In genomic region chr5:76025996-76026665, GRCm38 (mm10) we compare ENCODE assay signal across 9 mouse cellular contexts. TPM values are rescaled to one million over a fixed set of nuclear protein-coding genes. Genes with fewer than 3 reads are reported as not detected.
DNase-seq lines count a peak whose midpoint lies in the region; ATAC-seq and TF ChIP-seq lines count a peak whose summit lies in the region.
"Had no signal": no experiment of that assay in that cellular context is flagged by ENCODE, and none has a peak within 500 bp of the region (broad histone marks: within the 10 kb centered on the region; RNA-seq: fewer than 3 reads in every experiment).

No protein-coding gene starts in this region.

- H3K79me2 ChIP-seq in MEL (ENCODE audit: control insufficient read depth, insufficient read depth, low read length, poor library complexity): no peaks in the 10 kb centered on the region

- no peak overlapping the region for H3K4me2 ChIP-seq in intestine, postnatal 0 days (replicated peaks; ENCODE audit: low read depth)
- H3K4me2 ChIP-seq in intestine, embryonic 16.5 days (ENCODE audit: low read depth, low read length): no peak overlapping the region
- H3K4me2 ChIP-seq in hindbrain, embryonic 14.5 days (replicated peaks): no peak overlapping the region
- no peak overlapping the region for H3K4me2 ChIP-seq in neural tube, embryonic 15.5 days
- H3K4me2 ChIP-seq: embryonic facial prominence, embryonic 13.5 days had no signal

- no peak for TF ChIP-seq EP300 in MEL (IDR thresholded peaks at IDR 0.05; ENCODE audit: low read depth in 1 of 2, low read length in 2 of 2)

- H3K9ac ChIP-seq in intestine, postnatal 0 days (ENCODE audit: low read depth, low read length): no peak overlapping the region
- no peak overlapping the region for H3K9ac ChIP-seq in intestine, embryonic 16.5 days (ENCODE audit: low read depth, low read length)
- H3K9ac ChIP-seq in MEL (ENCODE audit: control insufficient read depth, low read depth, low read length, poor library complexity, severe bottlenecking): no peak overlapping the region
- H3K9ac ChIP-seq in hindbrain, embryonic 14.5 days: no peak overlapping the region
- H3K9ac ChIP-seq in neural tube, embryonic 15.5 days (replicated peaks): no peak overlapping the region
- H3K9ac ChIP-seq: embryonic facial prominence, embryonic 13.5 days had no signal

- H3K9me3 ChIP-seq in intestine, postnatal 0 days (ENCODE audit: control insufficient read depth): no peaks in the 10 kb centered on the region
- H3K9me3 ChIP-seq in intestine, embryonic 16.5 days (ENCODE audit: control insufficient read depth, low read length): no peaks in the 10 kb centered on the region
- no peaks in the 10 kb centered on the region for H3K9me3 ChIP-seq in MEL (replicated peaks; ENCODE audit: insufficient read depth, low read length)
- H3K9me3 ChIP-seq in hindbrain, embryonic 14.5 days (ENCODE audit: control insufficient read depth, low read length): 0 out of 2 replicates have a peak, but pooled peaks cover 4% of the 10 kb centered on the region
- H3K9me3 ChIP-seq in neural tube, embryonic 15.5 days (replicated peaks): no peaks in the 10 kb centered on the region
- H3K9me3 ChIP-seq: embryonic facial prominence, embryonic 13.5 days had no signal

- WGBS in intestine, postnatal 0 days: 43% methylated on average over 4 of the region's 4 CpGs
- 57% methylated on average over 4 of the region's 4 CpGs for WGBS in intestine, embryonic 16.5 days
- WGBS in hindbrain, embryonic 14.5 days: 56% methylated on average over 4 of the region's 4 CpGs
- WGBS in neural tube, embryonic 15.5 days: 66% methylated on average over 4 of the region's 4 CpGs

- H3K36me3 ChIP-seq in intestine, postnatal 0 days (ENCODE audit: control insufficient read depth, insufficient read depth): no peaks in the 10 kb centered on the region
- no peaks in the 10 kb centered on the region for H3K36me3 ChIP-seq in intestine, embryonic 16.5 days (ENCODE audit: control insufficient read depth, insufficient read depth, low read length)
- H3K36me3 ChIP-seq in MEL (ENCODE audit: control insufficient read depth in 1 of 2, insufficient read depth in 2 of 2, low read length in 2 of 2): peaks cover 0 to 2% of the 10 kb centered on the region in 2 experiments; a peak in 1 of 4 replicates
- no peaks in the 10 kb centered on the region for H3K36me3 ChIP-seq in hindbrain, embryonic 14.5 days (replicated peaks; ENCODE audit: control insufficient read depth, insufficient read depth)
- no peaks in the 10 kb centered on the region for H3K36me3 ChIP-seq in neural tube, embryonic 15.5 days
- H3K36me3 ChIP-seq: embryonic facial prominence, embryonic 13.5 days had no signal

- peak; percentile 79 for TF ChIP-seq CTCF in intestine, postnatal 0 days (IDR thresholded peaks at IDR 0.05; ENCODE audit: low read depth)
- TF ChIP-seq CTCF in MEL (IDR thresholded peaks at IDR 0.05 in 2 of 3, conservative IDR thresholded peaks at IDR 0.05 in 1 of 3; ENCODE audit: control insufficient read depth in 1 of 3, insufficient read depth in 1 of 3, low read depth in 2 of 3, low read length in 3 of 3, poor library complexity in 1 of 3, severe bottlenecking in 1 of 3): peak; percentile 45 to 71 (median 60)

- ATAC-seq in intestine, postnatal 0 days: no peak
- ATAC-seq in intestine, embryonic 16.5 days: no peak
- ATAC-seq in megakaryocyte-erythroid progenitor cell, adult 5-6 weeks (replicated peaks; ENCODE audit: low FRiP score, low TSS enrichment, poor library complexity, severe bottlenecking): peak; percentile 52; the same call in 1 of the 2 replicates
- ATAC-seq in hindbrain, embryonic 14.5 days (ENCODE audit: low FRiP score): no peak
- no peak for ATAC-seq in neural tube, embryonic 15.5 days (ENCODE audit: low FRiP score)

- peak; percentile 59 for DNase-seq in A20 (ENCODE audit: low read depth, low spot score)
- DNase-seq in MEL (ENCODE audit: low read depth, low spot score): peak; percentile 59
- peak; percentile 35 for DNase-seq in embryo, embryonic 11 days
- no peak for DNase-seq in hindbrain, embryonic 14.5 days (ENCODE audit: low spot score)

- H3K27ac ChIP-seq in intestine, postnatal 0 days (ENCODE audit: low read depth, low read length): no peak overlapping the region
- no peak overlapping the region for H3K27ac ChIP-seq in intestine, embryonic 16.5 days (ENCODE audit: low read length)
- H3K27ac ChIP-seq in MEL (ENCODE audit: control insufficient read depth, low read depth, low read length): no peak overlapping the region
- no peak overlapping the region for H3K27ac ChIP-seq in hindbrain, embryonic 14.5 days
- H3K27ac ChIP-seq in neural tube, embryonic 15.5 days (replicated peaks): no peak overlapping the region
- H3K27ac ChIP-seq: embryonic facial prominence, embryonic 13.5 days had no signal

- no peaks in the 10 kb centered on the region for H3K4me1 ChIP-seq in intestine, postnatal 0 days (replicated peaks; ENCODE audit: control insufficient read depth, insufficient read depth, low read length)
- H3K4me1 ChIP-seq in intestine, embryonic 16.5 days (ENCODE audit: control insufficient read depth, insufficient read depth, low read length): 0 out of 2 replicates have a peak, but pooled peaks cover 3% of the 10 kb centered on the region
- peaks cover 0 to 2% of the 10 kb centered on the region in 2 experiments; a peak in 1 of 4 replicates for H3K4me1 ChIP-seq in MEL (ENCODE audit: control insufficient read depth in 1 of 2, insufficient read depth in 2 of 2, low read length in 2 of 2)
- no peaks in the 10 kb centered on the region for H3K4me1 ChIP-seq in hindbrain, embryonic 14.5 days (replicated peaks; ENCODE audit: control insufficient read depth, insufficient read depth, low read length)
- H3K4me1 ChIP-seq in neural tube, embryonic 15.5 days: no peaks in the 10 kb centered on the region

- no peaks in the 10 kb centered on the region for H3K27me3 ChIP-seq in intestine, postnatal 0 days (replicated peaks; ENCODE audit: control insufficient read depth, insufficient read depth, low read length)
- no peaks in the 10 kb centered on the region for H3K27me3 ChIP-seq in intestine, embryonic 16.5 days (replicated peaks; ENCODE audit: control insufficient read depth, insufficient read depth, low read length)
- peaks cover 6 to 8% of the 10 kb centered on the region in 2 experiments for H3K27me3 ChIP-seq in MEL (ENCODE audit: control insufficient read depth in 1 of 2, insufficient read depth in 2 of 2, low read length in 2 of 2)
- no peaks in the 10 kb centered on the region for H3K27me3 ChIP-seq in hindbrain, embryonic 14.5 days (ENCODE audit: control insufficient read depth, insufficient read depth, low read length)
- H3K27me3 ChIP-seq in neural tube, embryonic 15.5 days (replicated peaks): no peaks in the 10 kb centered on the region
- H3K27me3 ChIP-seq: embryonic facial prominence, embryonic 13.5 days had no signal

- peak; percentile 80 for TF ChIP-seq RAD21 in MEL (IDR thresholded peaks at IDR 0.05; ENCODE audit: low read depth, low read length)

- H3K4me3 ChIP-seq in intestine, postnatal 0 days (ENCODE audit: low read depth, low read length): no peak overlapping the region
- no peak overlapping the region for H3K4me3 ChIP-seq in intestine, embryonic 16.5 days (ENCODE audit: low read length)
- H3K4me3 ChIP-seq in MEL (ENCODE audit: control insufficient read depth in 1 of 2, insufficient read depth in 1 of 2, low read depth in 2 of 2, low read length in 2 of 2): no peak overlapping the region
- no peak overlapping the region for H3K4me3 ChIP-seq in hindbrain, embryonic 14.5 days (replicated peaks; ENCODE audit: low read length)
- H3K4me3 ChIP-seq in neural tube, embryonic 15.5 days (replicated peaks): no peak overlapping the region
- H3K4me3 ChIP-seq: embryonic facial prominence, embryonic 13.5 days had no signal

- TF ChIP-seq POLR2A in MEL (IDR thresholded peaks at IDR 0.05; ENCODE audit: control insufficient read depth in 1 of 2, insufficient read depth in 1 of 2, low read depth in 1 of 2, low read length in 2 of 2, poor library complexity in 1 of 2): no peak

TF ChIP-seq in MEL, 35 proteins besides CTCF, POLR2A, EP300 and RAD21:
- no peak for TF ChIP-seq SIN3A (IDR thresholded peaks at IDR 0.05; ENCODE audit: low read length)
- peak; percentile 77 for TF ChIP-seq SMC3 (IDR thresholded peaks at IDR 0.05; ENCODE audit: low read depth, low read length)
- peak; percentile 56 for TF ChIP-seq ZC3H11A (IDR thresholded peaks at IDR 0.05; ENCODE audit: low read depth, low read length)

RNA-seq across cellular contexts. Expression of gene Kdr, which starts 47.9 kb away (rescaled TPM):
- 10.4 and 11.6 TPM in 2 replicates for polyA plus RNA-seq in intestine, postnatal 0 days (2015; fragmentation: Nextera tagmentation; extraction: Ambion mirVana)
- 19.6 and 21.6 TPM in 2 replicates for polyA plus RNA-seq in intestine, embryonic 16.5 days (2015; fragmentation: Nextera tagmentation; extraction: Ambion mirVana)
- total RNA-seq in MEL (2012; rRNA removed): not detected in 2 replicates
- polyA plus RNA-seq in MEL (2012; ENCODE audit: insufficient read depth in 1 of 2, insufficient read length in 2 of 2, low read depth in 1 of 2, low replicate concordance in 2 of 2, missing spikeins in 1 of 2): under 1 TPM in 1 of 2 experiments, not detected in 1; 0.06 TPM
- total RNA-seq in megakaryocyte-erythroid progenitor cell, adult 5-6 weeks (2014; fragmentation: Nextera tagmentation): 0.46 TPM in 1 of 2 replicates, not detected in the other
- 0.56 and 0.84 TPM in 2 replicates for total RNA-seq in megakaryocyte-erythroid progenitor cell, adult 5-6 weeks (2017)
- 25.8 and 29.0 TPM in 2 replicates for polyA plus RNA-seq in hindbrain, embryonic 14.5 days (2014; fragmentation: Nextera tagmentation; extraction: Ambion mirVana)
- 20.0 and 22.6 TPM in 2 replicates for polyA plus RNA-seq in neural tube, embryonic 15.5 days (2015; fragmentation: Nextera tagmentation; extraction: Ambion mirVana)

Comparison
In these comparisons a context has a peak if more than half of its experiments do, and no peak if none do; other contexts are left out.
1. RNA of gene Kdr, which starts 47.9 kb away (polyA plus RNA-seq): 25.8 to 29.0 TPM in hindbrain, embryonic 14.5 days, 20.0 to 22.6 TPM in neural tube, embryonic 15.5 days, 19.6 to 21.6 TPM in intestine, embryonic 16.5 days and 10.4 to 11.6 TPM in intestine, postnatal 0 days; 0.06 TPM in MEL; every median in the first group is over 10 times any median in the second.